Mouse (Mus musculus): Measurements from ENCODE around the gene Gltpd2. TPM values are rescaled to one million over a fixed set of nuclear protein-coding genes. Genes with fewer than 3 reads are reported as not detected.
A peak's percentile ranks its signal among the peaks of the same experiment; 100 is the strongest.

Gene Gltpd2
- polyA plus RNA-seq, 1 experiment from 2014 or later, result 0.87 TPM

GRCm38 (mm10) chr11:70532839-70533238 is 13.8 kb downstream of the Gltpd2 start, which contains the start of gene Gm40193:
Gm40193 (minus strand) TSS chr11:70532939.
- Histone ChIP-seq H3K27ac (no peak within 1 kb of the TSS), H3K36me3 (ENCODE audit: insufficient read depth, low read length) (peaks cover 8% of the 10 kb centered on the region), H3K4me2 (ENCODE audit: low read length) (no peak within 1 kb of the TSS), H3K27me3 (ENCODE audit: insufficient read depth, low read length) (no peaks in the 10 kb centered on the region), H3K4me1 (replicated peaks; ENCODE audit: insufficient read depth, low read length) (no peaks in the 10 kb centered on the region), H3K4me3 (replicated peaks; ENCODE audit: low read depth, low read length) (no peak within 1 kb of the TSS), H3K9me3 (replicated peaks; ENCODE audit: low read length) (no peaks in the 10 kb centered on the region), H3K9ac (ENCODE audit: low read depth, low read length) (no peak within 1 kb of the TSS)
- no peak for DNase-seq (ENCODE audit: low spot score)
- ATAC-seq (replicated peaks; ENCODE audit: low FRiP score, low read depth), result no peak
- 85% methylated on average over 6 of the region's 6 CpGs for WGBS
- no peak for TF ChIP-seq CTCF (IDR thresholded peaks at IDR 0.05; ENCODE audit: low read depth)

GRCm38 (mm10) chr11:70539423-70539822 is 20.4 kb downstream of the Gltpd2 start:
- DNase-seq (ENCODE audit: low spot score) (no peak), ATAC-seq (replicated peaks; ENCODE audit: low FRiP score, low read depth) (no peak)
- Histone ChIP-seq H3K4me2 (ENCODE audit: low read length) (peak overlapping the region; percentile 82), H3K27ac (no peak overlapping the region), H3K36me3 (ENCODE audit: insufficient read depth, low read length) (0 out of 2 replicates have a peak, but pooled peaks cover 4% of the 10 kb centered on the region), H3K4me1 (replicated peaks; ENCODE audit: insufficient read depth, low read length) (0 out of 2 replicates have a peak, but pooled peaks cover 4% of the 10 kb centered on the region), H3K27me3 (ENCODE audit: insufficient read depth, low read length) (no peaks in the 10 kb centered on the region), H3K9ac (ENCODE audit: low read depth, low read length) (peak overlapping the region; percentile 78; the same call in 1 of the 2 replicates), H3K4me3 (replicated peaks; ENCODE audit: low read depth, low read length) (peak overlapping the region; percentile 67), H3K9me3 (replicated peaks; ENCODE audit: low read length) (no peaks in the 10 kb centered on the region)
- no peak for TF ChIP-seq CTCF (IDR thresholded peaks at IDR 0.05; ENCODE audit: low read depth)
- WGBS, result 12% methylated on average over 9 of the region's 9 CpGs

- Histone ChIP-seq H3K9me3 (replicated peaks; ENCODE audit: low read length) (no peaks in the 10 kb centered on the region), H3K4me2 (ENCODE audit: low read length) (peak within 1 kb of the TSS; percentile 82), H3K27ac (0 out of 2 replicates have a peak within 1 kb of the TSS, but pooled peaks have one; percentile 71), H3K36me3 (ENCODE audit: insufficient read depth, low read length) (0 out of 2 replicates have a peak, but pooled peaks cover 4% of the 10 kb centered on the region), H3K27me3 (ENCODE audit: insufficient read depth, low read length) (no peaks in the 10 kb centered on the region), H3K9ac (ENCODE audit: low read depth, low read length) (peak within 1 kb of the TSS; percentile 78), H3K4me1 (replicated peaks; ENCODE audit: insufficient read depth, low read length) (0 out of 2 replicates have a peak, but pooled peaks cover 4% of the 10 kb centered on the region), H3K4me3 (replicated peaks; ENCODE audit: low read depth, low read length) (peak within 1 kb of the TSS; percentile 67)
- DNase-seq (ENCODE audit: low spot score) (peak; percentile 92), ATAC-seq (replicated peaks; ENCODE audit: low FRiP score, low read depth) (peak; percentile 93)
- under 1% methylated on average over 65 of the region's 65 CpGs for WGBS
- peak; percentile 75 for TF ChIP-seq CTCF (IDR thresholded peaks at IDR 0.05; ENCODE audit: low read depth)
These were observed 21.0 kb downstream of the Gltpd2 start, which contains the start of gene Pld2 for GRCm38 (mm10) chr11:70539877-70540587. Pld2 (plus strand) TSS chr11:70540064.

GRCm38 (mm10) chr11:70540928-70541327 is 21.9 kb downstream of the Gltpd2 start:
- TF ChIP-seq CTCF (IDR thresholded peaks at IDR 0.05; ENCODE audit: low read depth), result no peak
- ATAC-seq (replicated peaks; ENCODE audit: low FRiP score, low read depth) (no peak), DNase-seq (ENCODE audit: low spot score) (no peak)
- no peak overlapping the region for H3K27ac ChIP-seq
- WGBS, result 87% methylated on average over 7 of the region's 7 CpGs
- H3K4me2 ChIP-seq (ENCODE audit: low read length), result peak overlapping the region; percentile 82
- H3K9me3 ChIP-seq (replicated peaks; ENCODE audit: low read length), result no peaks in the 10 kb centered on the region
- peak overlapping the region; percentile 78; the same call in 1 of the 2 replicates for H3K9ac ChIP-seq (ENCODE audit: low read depth, low read length)
- H3K4me1 ChIP-seq (replicated peaks; ENCODE audit: insufficient read depth, low read length), result 0 out of 2 replicates have a peak, but pooled peaks cover 4% of the 10 kb centered on the region
- peak overlapping the region; percentile 67 for H3K4me3 ChIP-seq (replicated peaks; ENCODE audit: low read depth, low read length)
- H3K36me3 ChIP-seq (ENCODE audit: insufficient read depth, low read length), result 0 out of 2 replicates have a peak, but pooled peaks cover 4% of the 10 kb centered on the region
- H3K27me3 ChIP-seq (ENCODE audit: insufficient read depth, low read length), result no peaks in the 10 kb centered on the region

- Histone ChIP-seq H3K4me3 (replicated peaks; ENCODE audit: low read depth, low read length) (no peak overlapping the region), H3K36me3 (ENCODE audit: insufficient read depth, low read length) (0 out of 2 replicates have a peak, but pooled peaks cover 4% of the 10 kb centered on the region), H3K27ac (no peak overlapping the region), H3K4me1 (replicated peaks; ENCODE audit: insufficient read depth, low read length) (0 out of 2 replicates have a peak, but pooled peaks cover 4% of the 10 kb centered on the region), H3K4me2 (ENCODE audit: low read length) (no peak overlapping the region), H3K9me3 (replicated peaks; ENCODE audit: low read length) (no peaks in the 10 kb centered on the region), H3K9ac (ENCODE audit: low read depth, low read length) (no peak overlapping the region), H3K27me3 (ENCODE audit: insufficient read depth, low read length) (no peaks in the 10 kb centered on the region)
- 79% methylated on average over 5 of the region's 5 CpGs for WGBS
- DNase-seq (ENCODE audit: low spot score), result no peak
- TF ChIP-seq CTCF (IDR thresholded peaks at IDR 0.05; ENCODE audit: low read depth), result no peak
- no peak for ATAC-seq (replicated peaks; ENCODE audit: low FRiP score, low read depth)
These were observed 22.4 kb downstream of the Gltpd2 start for GRCm38 (mm10) chr11:70541415-70541814.

GRCm38 (mm10) chr11:70544496-70544895 is 25.5 kb downstream of the Gltpd2 start:
- no peak for TF ChIP-seq CTCF (IDR thresholded peaks at IDR 0.05; ENCODE audit: low read depth)
- H3K36me3 ChIP-seq (ENCODE audit: insufficient read depth, low read length), result 0 out of 2 replicates have a peak, but pooled peaks cover 4% of the 10 kb centered on the region
- H3K27ac ChIP-seq, result no peak overlapping the region
- 54% methylated on average over 7 of the region's 7 CpGs for WGBS
- DNase-seq (ENCODE audit: low spot score), result no peak
- H3K27me3 ChIP-seq (ENCODE audit: insufficient read depth, low read length), result no peaks in the 10 kb centered on the region
- no peak for ATAC-seq (replicated peaks; ENCODE audit: low FRiP score, low read depth)
- no peaks in the 10 kb centered on the region for H3K9me3 ChIP-seq (replicated peaks; ENCODE audit: low read length)
- no peak overlapping the region for H3K9ac ChIP-seq (ENCODE audit: low read depth, low read length)
- H3K4me3 ChIP-seq (replicated peaks; ENCODE audit: low read depth, low read length), result no peak overlapping the region
- H3K4me2 ChIP-seq (ENCODE audit: low read length), result no peak overlapping the region
- 0 out of 2 replicates have a peak, but pooled peaks cover 4% of the 10 kb centered on the region for H3K4me1 ChIP-seq (replicated peaks; ENCODE audit: insufficient read depth, low read length)

Measured in kidney, postnatal 0 days (tissue).